Mouse (Mus musculus): ENCODE results near the gene Rxfp2. TPM values are rescaled to one million over a fixed set of nuclear protein-coding genes. Genes with fewer than 3 reads are reported as not detected.

Rxfp2 gene
- total and polyA plus RNA-seq, 3 experiments, result not detected

GRCm38 (mm10) chr5:150082696-150083095 is 64.2 kb downstream of the Rxfp2 start:
- Histone ChIP-seq H3K27me3 (replicated peaks) (no peaks in the 10 kb centered on the region), H3K36me3 (replicated peaks in 1 of 2; ENCODE audit: control insufficient read depth in 1 of 2, insufficient read depth in 1 of 2, low read length in 1 of 2) (no peaks in the 10 kb centered on the region), H3K79me2 (replicated peaks; ENCODE audit: control insufficient read depth, extremely low read depth, insufficient read depth, poor library complexity, severe bottlenecking) (no peaks in the 10 kb centered on the region), H3K9me3 (replicated peaks; ENCODE audit: low read length) (peaks cover 38% of the 10 kb centered on the region), H3K27ac (ENCODE audit: insufficient read depth, low read depth) (no peak overlapping the region), H3K4me1 (ENCODE audit: control insufficient read depth in 1 of 2, insufficient read depth in 2 of 2) (no peaks in the 10 kb centered on the region), H3K4me3 (replicated peaks in 1 of 3; ENCODE audit: low read depth in 2 of 3, low read length in 2 of 3, poor library complexity in 1 of 3) (no peak overlapping the region), H3K4me2 (ENCODE audit: insufficient read depth, low read depth, poor library complexity, severe bottlenecking) (no peak overlapping the region), H3K9ac (ENCODE audit: insufficient read depth, low read depth) (no peak overlapping the region)
- no peak for TF ChIP-seq ZKSCAN1 (IDR thresholded peaks at IDR 0.05; ENCODE audit: borderline replicate concordance, low read depth, low read length)
- no peak for TF ChIP-seq MAZ (IDR thresholded peaks at IDR 0.05; ENCODE audit: low read depth, low read length)
- no peak for TF ChIP-seq TCF12 (IDR thresholded peaks at IDR 0.05; ENCODE audit: low read depth, low read length)
- TF ChIP-seq E2F4 (IDR thresholded peaks at IDR 0.05; ENCODE audit: insufficient replicate concordance, low read depth, low read length), result no peak
- TF ChIP-seq KAT2A (IDR thresholded peaks at IDR 0.05; ENCODE audit: insufficient replicate concordance, low read length), result no peak
- no peak for TF ChIP-seq MXI1 (IDR thresholded peaks at IDR 0.05; ENCODE audit: low read depth, low read length)
- no peak for TF ChIP-seq HCFC1 (IDR thresholded peaks at IDR 0.05; ENCODE audit: low read depth, low read length)
- TF ChIP-seq GABPA (IDR thresholded peaks at IDR 0.05; ENCODE audit: insufficient replicate concordance, low read depth, low read length), result no peak
- TF ChIP-seq MAX (IDR thresholded peaks at IDR 0.05; ENCODE audit: low read length), result no peak
- no peak for TF ChIP-seq JUND (conservative IDR thresholded peaks at IDR 0.05; ENCODE audit: low read depth, low read length)
- no peak for TF ChIP-seq ZC3H11A (IDR thresholded peaks at IDR 0.05; ENCODE audit: low read depth, low read length)
- TF ChIP-seq NRF1 (IDR thresholded peaks at IDR 0.05; ENCODE audit: low read depth, low read length), result no peak
- no peak for TF ChIP-seq ELF1 (IDR thresholded peaks at IDR 0.05; ENCODE audit: low read depth, low read length)
- TF ChIP-seq TBP (conservative IDR thresholded peaks at IDR 0.05; ENCODE audit: low read depth, low read length), result no peak
- TF ChIP-seq USF2 (conservative IDR thresholded peaks at IDR 0.05; ENCODE audit: low read depth, low read length), result no peak
- TF ChIP-seq POLR2A (IDR thresholded peaks at IDR 0.05; ENCODE audit: low read depth, low read length), result no peak
- no peak for TF ChIP-seq UBTF (IDR thresholded peaks at IDR 0.05; ENCODE audit: low read depth, low read length)
- TF ChIP-seq NELFE (IDR thresholded peaks at IDR 0.05; ENCODE audit: low read depth, low read length), result no peak
- dilution Hi-C loops (cut with MboI; ENCODE audit: extremely low pct_ligation_motif_present, extremely low pct_unique_long_range_greater_than_20kb, low sequenced_read_pairs) (no loop called here), in situ Hi-C loops (cut with MboI; ENCODE audit: low pct_ligation_motif_present, low pct_unique_long_range_greater_than_20kb, low sequenced_read_pairs) (no loop called here)
- no peak for DNase-seq (ENCODE audit: extremely low read depth)

GRCm38 (mm10) chr5:150083190-150083589 is 64.7 kb downstream of the Rxfp2 start:
- H3K4me1 ChIP-seq (ENCODE audit: control insufficient read depth in 1 of 2, insufficient read depth in 2 of 2), result no peaks in the 10 kb centered on the region
- H3K27me3 ChIP-seq (replicated peaks), result no peaks in the 10 kb centered on the region
- no peak for DNase-seq (ENCODE audit: extremely low read depth)
- in situ Hi-C loops (cut with MboI; ENCODE audit: low pct_ligation_motif_present, low pct_unique_long_range_greater_than_20kb, low sequenced_read_pairs), result no loop called here
- no peak overlapping the region for H3K4me2 ChIP-seq (ENCODE audit: insufficient read depth, low read depth, poor library complexity, severe bottlenecking)
- no peaks in the 10 kb centered on the region for H3K36me3 ChIP-seq (replicated peaks in 1 of 2; ENCODE audit: control insufficient read depth in 1 of 2, insufficient read depth in 1 of 2, low read length in 1 of 2)
- no peak overlapping the region for H3K4me3 ChIP-seq (replicated peaks in 1 of 3; ENCODE audit: low read depth in 2 of 3, low read length in 2 of 3, poor library complexity in 1 of 3)
- H3K9me3 ChIP-seq (replicated peaks; ENCODE audit: low read length), result peaks cover 38% of the 10 kb centered on the region
- no peak overlapping the region for H3K9ac ChIP-seq (ENCODE audit: insufficient read depth, low read depth)
- H3K79me2 ChIP-seq (replicated peaks; ENCODE audit: control insufficient read depth, extremely low read depth, insufficient read depth, poor library complexity, severe bottlenecking), result no peaks in the 10 kb centered on the region
- H3K27ac ChIP-seq (ENCODE audit: insufficient read depth, low read depth), result no peak overlapping the region
- no peak for TF ChIP-seq MAZ (IDR thresholded peaks at IDR 0.05; ENCODE audit: low read depth, low read length)
- dilution Hi-C loops (cut with MboI; ENCODE audit: extremely low pct_ligation_motif_present, extremely low pct_unique_long_range_greater_than_20kb, low sequenced_read_pairs), result no loop called here
